Mouse (Mus musculus) liver, adult 2 months (tissue): ENCODE measurements at regions not wholly inside any gene's neighbourhood (a gene's known extent, or its start where the extent isn't known, plus 50 kb on each side); places are given as distances from the start of the nearest gene placed in this dataset.

Source experiments
- DNase-seq: peaks from one replicate; pipeline ENCODE4 v3.0.0-alpha.2; 2011; ENCODE audit warnings: low read depth, low spot score; ENCODE audit errors: extremely low read depth
- H3K27ac ChIP-seq: fragments of 200-500 bp; replicated peaks from 2 replicates; pipeline ENCODE4 v1.5.1; 2012; ENCODE audit warnings: low read depth, mild to moderate bottlenecking, control low read depth, inconsistent platforms, low read length; ENCODE audit not compliant: insufficient read depth
- H3K27me3 ChIP-seq: fragments of 200-500 bp; 2 replicates; pipeline ENCODE4 v1.6.1; 2012; ENCODE audit warnings: mild to moderate bottlenecking, moderate library complexity, low read length, inconsistent platforms; ENCODE audit not compliant: control insufficient read depth, insufficient read depth
- H3K36me3 ChIP-seq: fragments of 200-500 bp; 2 replicates; pipeline ENCODE4 v1.6.1; 2012; ENCODE audit warnings: low read length, inconsistent platforms; ENCODE audit not compliant: control insufficient read depth, insufficient read depth
- H3K4me1 ChIP-seq: fragments of 200-500 bp; 2 replicates; pipeline ENCODE4 v1.6.1; 2011; ENCODE audit warnings: low read length; ENCODE audit not compliant: control insufficient read depth, insufficient read depth
- H3K4me3 ChIP-seq: fragments of 200-500 bp; 2 replicates; pipeline ENCODE4 v1.5.1; 2011; ENCODE audit warnings: low read depth, mild to moderate bottlenecking, control low read depth, low read length, moderate library complexity; ENCODE audit not compliant: insufficient read depth
- H3K79me2 ChIP-seq: fragments of 200-500 bp; 2 replicates; pipeline ENCODE4 v1.6.1; 2012; ENCODE audit warnings: inconsistent platforms, mild to moderate bottlenecking, low read length, moderate library complexity; ENCODE audit not compliant: control insufficient read depth, insufficient read depth
- H3K9ac ChIP-seq: fragments of 200-500 bp; 2 replicates; pipeline ENCODE4 v1.6.1; 2012; ENCODE audit warnings: low read depth, mild to moderate bottlenecking, control low read depth, inconsistent platforms, low read length
- CTCF ChIP-seq: fragments of 200-500 bp; IDR thresholded peaks from 2 replicates; pipeline ENCODE4 v1.5.1; 2011; ENCODE audit warnings: low read depth, low read length, control low read depth
- POLR2A ChIP-seq: fragments of 200-500 bp; IDR thresholded peaks from 2 replicates; pipeline ENCODE4 v1.6.1; 2011; ENCODE audit warnings: low read length, control low read depth; ENCODE audit not compliant: insufficient read depth; ENCODE audit errors: extremely low read depth
- whole genome bisulfite sequencing: fragments of 180-500 bp; shearing (Covaris S2); methylation state at CpG from one replicate; pipeline ENCODE4 v1.1.7; 2018; 5-methylcytosine and 5-hydroxymethylcytosine counted together

GRCm38 (mm10) chr11:114177281-114177680 lies 110.4 kb upstream of the Sdk2 start:
- no peak overlapping the region for H3K27ac ChIP-seq
- peaks cover 3% of the 10 kb centered on the region; the same call in 1 of the 2 replicates for H3K4me1 ChIP-seq
- TF ChIP-seq CTCF (no peak), POLR2A (no peak)
- H3K4me3 ChIP-seq = no peak overlapping the region
- H3K36me3 ChIP-seq = no peaks in the 10 kb centered on the region
- no peak overlapping the region for H3K9ac ChIP-seq
- no peaks in the 10 kb centered on the region for H3K79me2 ChIP-seq
- no peaks in the 10 kb centered on the region for H3K27me3 ChIP-seq
- WGBS = 89% methylated on average over 1 of the region's 1 CpGs
- DNase-seq = no peak

GRCm38 (mm10) chr11:114176671-114177212 lies 109.9 kb upstream of the Sdk2 start:
- DNase-seq = peak; percentile 35
- no peaks in the 10 kb centered on the region for H3K79me2 ChIP-seq
- no peak overlapping the region for H3K9ac ChIP-seq
- H3K27me3 ChIP-seq = no peaks in the 10 kb centered on the region
- WGBS = 22% methylated on average over 4 of the region's 4 CpGs
- H3K27ac ChIP-seq = no peak overlapping the region
- H3K4me1 ChIP-seq = peaks cover 3% of the 10 kb centered on the region; the same call in 1 of the 2 replicates
- H3K36me3 ChIP-seq = no peaks in the 10 kb centered on the region
- no peak overlapping the region for H3K4me3 ChIP-seq
- TF ChIP-seq CTCF = no peak
- TF ChIP-seq POLR2A = no peak

- no peaks in the 10 kb centered on the region for H3K27me3 ChIP-seq
- H3K4me1 ChIP-seq = peaks cover 3% of the 10 kb centered on the region; the same call in 1 of the 2 replicates
- H3K36me3 ChIP-seq = no peaks in the 10 kb centered on the region
- WGBS = 80% methylated on average over 23 of the region's 23 CpGs
- no peak for DNase-seq
- no peak for TF ChIP-seq POLR2A
- no peak for TF ChIP-seq CTCF
- H3K4me3 ChIP-seq = no peak overlapping the region
- no peaks in the 10 kb centered on the region for H3K79me2 ChIP-seq
- H3K9ac ChIP-seq = no peak overlapping the region
- no peak overlapping the region for H3K27ac ChIP-seq
Observed at GRCm38 (mm10) chr11:114175437-114176131, 108.7 kb upstream of the Sdk2 start.

GRCm38 (mm10) chr11:114174871-114175270 lies 108.0 kb upstream of the Sdk2 start:
- H3K4me1 ChIP-seq = peaks cover 3% of the 10 kb centered on the region; the same call in 1 of the 2 replicates
- H3K4me3 ChIP-seq = no peak overlapping the region
- no peaks in the 10 kb centered on the region for H3K36me3 ChIP-seq
- no peak overlapping the region for H3K27ac ChIP-seq
- no peaks in the 10 kb centered on the region for H3K79me2 ChIP-seq
- no peak for TF ChIP-seq CTCF
- TF ChIP-seq POLR2A = no peak
- H3K9ac ChIP-seq = no peak overlapping the region
- DNase-seq = no peak
- H3K27me3 ChIP-seq = no peaks in the 10 kb centered on the region
- WGBS = 87% methylated on average over 4 of the region's 4 CpGs

- H3K27me3 ChIP-seq = no peaks in the 10 kb centered on the region
- TF ChIP-seq POLR2A (no peak), CTCF (no peak)
Observed at GRCm38 (mm10) chr11:114168231-114168661, 101.4 kb upstream of the Sdk2 start.

More at GRCm38 (mm10) chr11:114168231-114168661, 101.4 kb upstream of the Sdk2 start:
- DNase-seq = no peak
- Histone ChIP-seq H3K36me3 (no peaks in the 10 kb centered on the region), H3K27ac (no peak overlapping the region), H3K79me2 (no peaks in the 10 kb centered on the region), H3K9ac (no peak overlapping the region), H3K4me1 (no peaks in the 10 kb centered on the region), H3K4me3 (no peak overlapping the region)
- WGBS = 80% methylated on average over 13 of the region's 13 CpGs
